Mouse (Mus musculus): ENCODE results near the gene Bcor. TPM values are rescaled to one million over a fixed set of nuclear protein-coding genes. Genes with fewer than 3 reads are reported as not detected.

Gene Bcor
- polyA plus RNA-seq, 1 experiment = 13.6 TPM

DNA sequence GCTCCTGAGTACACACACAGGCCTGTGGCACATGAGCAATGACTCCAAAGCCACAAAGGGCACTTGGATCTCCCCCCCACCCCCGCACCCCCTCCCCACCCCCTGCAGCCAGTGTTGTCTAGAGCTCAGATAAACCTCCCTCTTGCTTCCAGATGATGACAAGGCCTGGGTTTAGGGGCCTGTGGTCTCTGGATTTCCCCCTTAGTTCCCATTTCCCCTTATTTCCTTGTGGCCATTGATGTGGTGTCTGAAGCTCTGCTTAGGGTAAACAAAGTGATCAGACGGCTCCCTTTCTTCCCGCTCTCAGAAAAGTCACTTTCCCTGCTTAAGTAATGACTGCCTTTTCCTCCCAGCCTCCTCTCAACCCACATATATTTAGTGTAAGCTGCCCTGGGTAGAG lies 35.6 kb downstream of the Bcor start:
- Histone ChIP-seq H3K27ac (ENCODE audit: control insufficient read depth, insufficient read depth, low read depth, low read length, poor library complexity) (no peak overlapping the region), H3K4me3 (replicated peaks; ENCODE audit: control insufficient read depth, low read depth, low read length) (no peak overlapping the region), H3K4me1 (ENCODE audit: control insufficient read depth, insufficient read depth, low read length) (no peaks in the 10 kb centered on the region; the same call in 1 of the 2 replicates)
- no peak for TF ChIP-seq CTCF (IDR thresholded peaks at IDR 0.05; ENCODE audit: control insufficient read depth, insufficient read depth, low read length)
- TF ChIP-seq POLR2A (IDR thresholded peaks at IDR 0.05; ENCODE audit: borderline replicate concordance, control insufficient read depth, low read depth, low read length) = no peak
- 31% methylated on average over 3 of the region's 3 CpGs for WGBS

DNA sequence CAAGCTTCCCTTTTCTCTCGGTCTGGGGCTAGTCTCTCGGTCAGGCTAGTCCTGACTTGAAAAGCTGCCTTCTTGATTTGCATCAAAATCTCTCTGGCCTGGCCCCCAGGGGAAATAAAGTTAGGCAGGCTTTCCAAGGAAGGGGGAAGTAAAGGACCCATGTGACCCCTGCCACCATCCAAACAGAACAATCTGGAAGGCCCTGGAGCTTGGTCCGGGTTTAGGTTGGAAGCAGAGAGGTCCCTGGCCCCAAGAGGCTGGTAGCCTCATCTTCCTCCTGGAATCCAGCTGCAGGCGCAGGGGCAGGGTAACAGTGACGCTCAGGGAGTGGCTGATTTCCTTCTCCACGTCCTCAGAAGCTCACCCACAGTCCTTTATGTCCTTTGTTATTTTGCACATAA lies 36.5 kb downstream of the Bcor start:
- H3K4me1 ChIP-seq (ENCODE audit: control insufficient read depth, insufficient read depth, low read length) = no peaks in the 10 kb centered on the region; the same call in 1 of the 2 replicates
- no peak overlapping the region for H3K27ac ChIP-seq (ENCODE audit: control insufficient read depth, insufficient read depth, low read depth, low read length, poor library complexity)
- no peak for TF ChIP-seq POLR2A (IDR thresholded peaks at IDR 0.05; ENCODE audit: borderline replicate concordance, control insufficient read depth, low read depth, low read length)
- TF ChIP-seq CTCF (IDR thresholded peaks at IDR 0.05; ENCODE audit: control insufficient read depth, insufficient read depth, low read length) = no peak
- 8% methylated on average over 6 of the region's 6 CpGs for WGBS
- no peak overlapping the region for H3K4me3 ChIP-seq (replicated peaks; ENCODE audit: control insufficient read depth, low read depth, low read length)

DNA sequence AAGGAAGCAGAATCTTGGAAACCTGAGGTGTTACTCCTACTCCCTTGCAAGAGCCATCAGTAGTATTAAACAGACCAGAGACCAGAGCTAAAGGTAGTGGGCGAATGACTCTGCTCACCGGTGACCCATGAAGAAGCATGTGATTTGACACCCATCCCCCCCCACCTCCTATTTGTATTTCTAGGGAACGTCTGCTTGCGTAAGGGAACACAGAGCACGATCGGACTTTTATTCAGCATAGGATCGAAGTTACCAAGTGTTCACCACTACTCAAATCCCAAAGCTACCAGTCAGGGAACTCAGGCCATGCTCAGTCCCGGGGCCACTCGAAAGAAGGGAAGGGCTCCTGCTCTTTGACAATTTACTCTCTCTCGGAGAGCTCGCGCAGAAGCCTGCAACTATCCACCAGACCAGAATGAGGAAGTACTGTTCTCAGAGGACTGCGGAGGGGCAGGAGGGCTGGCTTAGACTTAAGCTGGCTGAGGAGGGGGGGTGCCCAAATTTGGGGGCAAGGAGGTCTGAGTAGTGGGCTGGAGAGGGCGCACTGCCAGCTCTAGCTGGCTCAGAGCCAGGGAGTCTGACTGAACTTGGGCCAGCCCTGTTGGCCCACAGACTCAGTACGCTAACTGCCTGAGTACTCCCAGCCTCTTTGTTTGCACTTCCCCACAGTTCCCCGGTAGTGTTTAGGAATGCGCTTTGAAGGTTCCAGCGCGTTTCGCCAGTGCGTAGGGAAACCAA lies 37.4 kb downstream of the Bcor start:
- no peak for TF ChIP-seq POLR2A (IDR thresholded peaks at IDR 0.05; ENCODE audit: borderline replicate concordance, control insufficient read depth, low read depth, low read length)
- Histone ChIP-seq H3K4me1 (ENCODE audit: control insufficient read depth, insufficient read depth, low read length) (no peaks in the 10 kb centered on the region; the same call in 1 of the 2 replicates), H3K4me3 (replicated peaks; ENCODE audit: control insufficient read depth, low read depth, low read length) (peak overlapping the region; percentile 9), H3K27ac (ENCODE audit: control insufficient read depth, insufficient read depth, low read depth, low read length, poor library complexity) (no peak overlapping the region)
- WGBS = 8% methylated on average over 21 of the region's 21 CpGs

DNA sequence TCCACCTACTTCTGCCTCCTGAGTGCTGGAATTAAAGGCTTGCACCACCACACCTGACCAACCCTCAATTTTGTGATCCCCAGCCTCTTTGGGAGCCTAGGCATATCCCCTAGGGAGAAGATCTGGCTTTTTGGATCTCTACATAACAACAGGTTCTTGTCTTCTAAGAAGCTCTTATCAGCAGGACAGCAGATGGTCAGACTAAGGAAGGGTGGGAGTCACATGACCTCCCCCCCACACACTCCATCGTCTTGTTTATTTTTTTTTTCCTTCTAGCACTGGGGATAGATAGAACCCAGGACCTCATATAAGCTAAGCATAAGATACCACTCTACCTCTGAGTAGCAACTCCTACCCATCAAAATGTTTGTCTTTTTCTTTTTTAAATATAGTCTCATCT lies 40.7 kb downstream of the Bcor start:
- no peak overlapping the region for H3K27ac ChIP-seq (ENCODE audit: control insufficient read depth, insufficient read depth, low read depth, low read length, poor library complexity)
- no peak overlapping the region for H3K4me3 ChIP-seq (replicated peaks; ENCODE audit: control insufficient read depth, low read depth, low read length)
- TF ChIP-seq POLR2A (IDR thresholded peaks at IDR 0.05; ENCODE audit: borderline replicate concordance, control insufficient read depth, low read depth, low read length) (no peak), CTCF (IDR thresholded peaks at IDR 0.05; ENCODE audit: control insufficient read depth, insufficient read depth, low read length) (no peak)
- 32% methylated on average over 1 of the region's 1 CpGs for WGBS
- H3K4me1 ChIP-seq (ENCODE audit: control insufficient read depth, insufficient read depth, low read length) = no peaks in the 10 kb centered on the region; the same call in 1 of the 2 replicates

DNA sequence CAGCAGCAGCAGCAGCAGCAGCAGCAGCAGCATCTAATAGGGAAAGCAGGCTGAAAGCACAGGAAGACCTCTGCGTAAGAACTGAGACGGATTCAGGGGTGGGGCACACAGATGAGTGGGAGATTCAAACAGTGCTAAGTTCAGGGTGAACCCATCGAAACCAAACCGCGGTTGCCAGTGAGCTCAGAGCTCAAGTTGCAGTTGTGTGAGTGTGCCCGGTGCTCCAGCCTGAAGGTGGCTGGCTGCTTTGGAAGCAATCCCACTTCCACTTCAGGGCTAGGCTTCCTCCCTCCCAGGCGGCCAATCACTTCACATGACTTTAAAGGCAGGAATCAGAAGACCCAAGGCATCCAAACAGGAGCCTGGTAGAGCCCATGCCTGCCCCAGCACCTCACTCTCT lies 44.0 kb downstream of the Bcor start:
- no peak overlapping the region for H3K4me3 ChIP-seq (replicated peaks; ENCODE audit: control insufficient read depth, low read depth, low read length)
- WGBS = 65% methylated on average over 7 of the region's 7 CpGs
- no peak overlapping the region for H3K27ac ChIP-seq (ENCODE audit: control insufficient read depth, insufficient read depth, low read depth, low read length, poor library complexity)
- TF ChIP-seq CTCF (IDR thresholded peaks at IDR 0.05; ENCODE audit: control insufficient read depth, insufficient read depth, low read length) (no peak), POLR2A (IDR thresholded peaks at IDR 0.05; ENCODE audit: borderline replicate concordance, control insufficient read depth, low read depth, low read length) (no peak)
- H3K4me1 ChIP-seq (ENCODE audit: control insufficient read depth, insufficient read depth, low read length) = no peaks in the 10 kb centered on the region; the same call in 1 of the 2 replicates

GRCm38 (mm10) chrX:12112166-12112565 lies 48.0 kb downstream of the Bcor start:
- TF ChIP-seq CTCF (IDR thresholded peaks at IDR 0.05; ENCODE audit: control insufficient read depth, insufficient read depth, low read length) (no peak), POLR2A (IDR thresholded peaks at IDR 0.05; ENCODE audit: borderline replicate concordance, control insufficient read depth, low read depth, low read length) (no peak)
- Histone ChIP-seq H3K27ac (ENCODE audit: control insufficient read depth, insufficient read depth, low read depth, low read length, poor library complexity) (no peak overlapping the region), H3K4me1 (ENCODE audit: control insufficient read depth, insufficient read depth, low read length) (no peaks in the 10 kb centered on the region), H3K4me3 (replicated peaks; ENCODE audit: control insufficient read depth, low read depth, low read length) (no peak overlapping the region)
- WGBS = 83% methylated on average over 4 of the region's 4 CpGs

DNA sequence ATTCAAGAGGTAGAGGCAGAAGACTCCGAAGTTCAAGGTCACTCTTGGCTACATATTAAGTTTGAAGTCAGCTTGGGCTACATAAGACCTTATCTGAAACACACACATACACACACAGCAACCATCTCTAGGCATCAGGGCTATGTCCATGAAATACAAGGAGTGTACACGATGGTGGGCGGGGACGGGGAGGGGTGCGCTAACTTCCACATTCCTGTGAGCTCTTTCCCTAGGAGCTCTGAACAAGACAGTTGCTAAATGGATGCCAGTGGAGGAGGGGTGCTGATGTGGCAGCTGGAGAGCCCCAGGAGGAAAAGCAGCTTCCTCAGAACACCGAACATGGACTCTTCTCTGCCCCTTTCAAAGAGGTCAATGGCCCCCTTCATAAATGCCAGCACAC lies 49.6 kb downstream of the Bcor start:
- WGBS = 80% methylated on average over 6 of the region's 6 CpGs
- no peak overlapping the region for H3K27ac ChIP-seq (ENCODE audit: control insufficient read depth, insufficient read depth, low read depth, low read length, poor library complexity)
- no peaks in the 10 kb centered on the region for H3K4me1 ChIP-seq (ENCODE audit: control insufficient read depth, insufficient read depth, low read length)
- H3K4me3 ChIP-seq (replicated peaks; ENCODE audit: control insufficient read depth, low read depth, low read length) = no peak overlapping the region
- TF ChIP-seq CTCF (IDR thresholded peaks at IDR 0.05; ENCODE audit: control insufficient read depth, insufficient read depth, low read length) (no peak), POLR2A (IDR thresholded peaks at IDR 0.05; ENCODE audit: borderline replicate concordance, control insufficient read depth, low read depth, low read length) (no peak)

DNA sequence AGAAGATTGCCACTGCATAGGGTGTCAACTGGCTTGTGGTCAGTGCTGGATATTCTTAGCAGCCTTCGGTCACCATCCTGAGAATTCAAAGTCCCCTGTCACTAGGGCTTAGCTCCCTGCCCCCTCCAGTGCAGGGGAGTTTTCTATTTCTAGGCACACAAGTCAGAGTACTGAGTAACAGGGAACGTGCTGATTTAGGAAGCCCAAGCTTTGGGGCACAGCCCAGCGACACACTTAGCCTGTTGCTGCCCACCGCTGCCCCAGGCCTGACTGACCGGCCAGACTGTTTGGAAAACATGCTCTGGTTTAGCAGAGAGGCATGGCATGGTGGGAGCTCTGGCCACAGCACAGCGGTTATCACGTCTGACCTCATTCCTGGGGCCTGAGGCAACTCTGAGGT lies 54.8 kb downstream of the Bcor start:
- H3K4me1 ChIP-seq (ENCODE audit: control insufficient read depth, insufficient read depth, low read length) = no peaks in the 10 kb centered on the region
- WGBS = 67% methylated on average over 7 of the region's 7 CpGs
- no peak for TF ChIP-seq CTCF (IDR thresholded peaks at IDR 0.05; ENCODE audit: control insufficient read depth, insufficient read depth, low read length)
- no peak for TF ChIP-seq POLR2A (IDR thresholded peaks at IDR 0.05; ENCODE audit: borderline replicate concordance, control insufficient read depth, low read depth, low read length)
- H3K4me3 ChIP-seq (replicated peaks; ENCODE audit: control insufficient read depth, low read depth, low read length) = no peak overlapping the region
- H3K27ac ChIP-seq (ENCODE audit: control insufficient read depth, insufficient read depth, low read depth, low read length, poor library complexity) = no peak overlapping the region

Measured in bone marrow, adult 2 months (tissue).